Mouse (Mus musculus) ovary, postnatal 10 days (tissue): Measurements from ENCODE around the gene 4933428G20Rik.
A peak's percentile ranks its signal among the peaks of the same experiment; 100 is the strongest.

ENCODE experiments used
- DNase-seq: peaks from one replicate; pipeline ENCODE4 v3.0.0; 2022; ENCODE audit warnings: low spot score

The 4933428G20Rik gene

DNA sequence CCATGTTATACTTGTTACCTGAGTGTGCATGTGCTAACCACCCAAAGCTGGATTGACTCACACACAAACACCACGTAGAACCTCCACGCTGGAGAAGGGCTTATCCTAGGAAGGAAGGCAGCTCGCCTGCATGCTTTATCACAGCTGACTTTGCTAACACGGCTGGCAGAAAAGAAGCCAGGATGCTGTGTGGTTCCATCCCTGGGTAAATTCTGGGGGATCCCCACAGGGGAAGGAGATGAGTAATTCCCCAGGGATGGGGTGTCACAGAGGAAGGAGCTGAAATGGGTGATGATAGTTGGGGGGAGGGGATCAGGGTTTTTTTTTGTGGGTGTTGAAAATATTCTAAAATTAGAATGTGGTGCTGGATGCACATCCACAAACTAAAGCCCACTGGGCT is 5.6 kb upstream of the 4933428G20Rik start:
- no peak for DNase-seq

GRCm38 (mm10) chr11:97502846-97503245 is 2.7 kb upstream of the 4933428G20Rik start:
- no peak for DNase-seq

DNA sequence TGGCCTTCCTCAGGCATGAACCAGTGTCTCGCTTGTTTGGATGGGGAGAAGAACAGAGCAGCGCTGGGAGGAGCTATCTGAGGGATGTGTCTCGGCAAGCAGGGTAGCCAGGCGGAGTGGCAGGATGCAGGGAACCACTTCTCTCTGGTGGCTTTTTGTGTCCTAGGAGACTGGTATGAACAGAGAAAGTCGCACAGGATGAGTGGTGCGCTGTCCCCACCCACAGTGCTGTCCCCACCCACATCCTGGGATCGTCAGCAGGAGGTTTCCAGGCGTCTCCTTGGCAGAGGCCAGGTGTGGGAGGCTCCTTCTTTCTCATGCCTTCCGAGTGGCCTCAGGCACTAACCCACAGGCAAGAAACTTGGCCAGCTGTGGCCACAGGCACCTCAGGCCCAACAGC is 2.2 kb upstream of the 4933428G20Rik start:
- DNase-seq: no peak

- no peak for DNase-seq
Observed at GRCm38 (mm10) chr11:97500720-97501448, 744 bp upstream of the 4933428G20Rik start.

DNA sequence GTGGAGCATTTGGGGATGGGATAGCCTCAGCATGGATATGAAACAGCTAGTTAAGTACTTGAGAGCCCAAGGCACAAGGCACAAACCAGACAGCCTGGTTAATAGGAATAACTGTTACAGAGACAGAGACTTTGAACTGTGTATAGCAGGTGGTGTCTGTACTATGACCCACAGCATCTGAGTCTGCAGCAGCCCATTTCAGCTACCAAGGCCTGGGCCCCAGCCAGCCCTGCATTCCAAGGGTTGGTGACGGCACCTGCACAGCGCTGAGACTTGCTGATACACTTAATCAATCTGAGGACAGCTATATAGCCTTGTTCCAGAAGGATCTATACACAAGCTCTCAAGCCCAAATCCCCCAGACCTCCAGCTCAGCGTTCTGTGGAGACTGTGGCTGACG is 2.6 kb downstream of the 4933428G20Rik start:
- no peak for DNase-seq

DNA sequence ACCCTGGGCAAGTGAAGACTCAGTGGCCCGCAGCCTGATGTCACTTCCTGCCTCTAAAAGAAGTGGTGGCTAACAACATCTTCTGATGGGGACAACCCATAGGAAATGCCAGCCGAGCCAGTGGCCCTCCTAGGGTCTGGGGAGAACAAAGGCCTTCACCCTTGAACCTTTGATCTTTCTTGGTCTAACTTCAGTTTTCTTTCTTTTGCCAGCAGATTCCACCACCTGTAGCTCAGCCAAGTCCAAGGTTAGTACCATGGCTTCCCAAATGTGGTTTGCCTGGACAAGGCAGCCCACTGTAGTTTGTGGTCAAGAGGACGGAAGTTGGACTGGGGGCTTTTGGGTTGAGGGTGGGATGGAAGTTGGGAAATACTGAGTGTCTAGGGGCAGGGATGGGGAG is 7.3 kb downstream of the 4933428G20Rik start:
- DNase-seq: no peak

GRCm38 (mm10) chr11:97491640-97492039 is 8.5 kb downstream of the 4933428G20Rik start:
- no peak for DNase-seq

DNA sequence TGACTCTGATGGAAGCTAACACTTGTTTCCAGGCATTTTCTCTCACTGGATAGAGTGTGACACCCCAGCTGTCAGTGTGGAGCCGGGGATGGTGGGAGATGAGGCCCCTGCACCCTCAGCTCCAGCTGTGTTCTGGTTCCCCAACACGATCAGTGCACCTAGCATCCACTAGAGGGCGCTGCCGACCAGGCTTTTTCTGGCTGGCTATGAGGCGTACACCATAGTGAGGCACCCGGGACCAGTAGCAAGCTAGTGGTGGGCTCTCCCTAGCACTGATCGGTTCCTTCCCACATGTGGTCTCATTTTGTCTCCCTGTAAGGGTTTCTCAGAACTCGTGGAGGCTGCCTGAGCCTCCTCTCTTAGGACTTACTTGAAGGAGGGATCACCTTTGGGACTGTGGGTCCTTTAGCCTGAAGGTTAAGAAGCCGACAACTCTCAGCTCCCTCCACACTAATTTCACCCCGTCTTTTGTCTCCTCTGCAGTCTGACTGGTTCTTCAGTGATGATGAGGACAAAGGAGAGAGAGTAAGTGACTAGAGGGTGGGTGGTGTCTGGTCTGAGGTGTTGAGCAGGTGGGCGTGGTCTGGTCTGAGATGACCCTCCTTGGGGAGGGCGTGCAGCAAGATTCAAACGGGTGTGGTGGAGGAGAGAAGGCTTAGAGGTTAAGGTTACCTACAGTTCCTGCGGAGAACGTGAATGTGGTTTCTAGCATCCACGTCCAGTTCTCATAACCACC is 10.4 kb downstream of the 4933428G20Rik start:
- DNase-seq: peak; percentile 62

GRCm38 (mm10) chr11:97487656-97488055 is 12.5 kb downstream of the 4933428G20Rik start:
- DNase-seq: no peak

- DNase-seq: no peak
Observed at GRCm38 (mm10) chr11:97485661-97486060, 14.5 kb downstream of the 4933428G20Rik start.

GRCm38 (mm10) chr11:97479824-97480223 is 20.3 kb downstream of the 4933428G20Rik start:
- no peak for DNase-seq

GRCm38 (mm10) chr11:97479085-97479484 is 21.1 kb downstream of the 4933428G20Rik start:
- DNase-seq: no peak

DNA sequence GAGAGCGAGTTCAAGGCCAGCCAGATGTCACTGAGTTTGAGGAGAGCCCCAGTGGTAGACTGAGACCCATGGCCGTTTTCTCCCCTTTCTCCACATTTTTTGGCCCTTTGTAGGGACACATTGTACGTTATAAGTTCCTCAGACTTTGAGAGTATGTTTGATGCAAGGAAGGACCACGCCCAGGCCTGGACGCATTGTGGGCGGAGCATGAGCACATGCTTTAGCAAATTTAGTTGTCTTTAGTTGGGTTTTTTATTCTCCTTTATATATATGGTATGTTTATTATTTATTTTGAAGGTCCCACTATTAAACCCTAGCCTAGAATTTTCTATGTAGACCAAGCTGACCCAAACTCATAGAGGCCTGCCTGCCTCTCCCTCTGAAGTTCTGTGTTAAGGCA is 21.8 kb downstream of the 4933428G20Rik start:
- DNase-seq: no peak

DNA sequence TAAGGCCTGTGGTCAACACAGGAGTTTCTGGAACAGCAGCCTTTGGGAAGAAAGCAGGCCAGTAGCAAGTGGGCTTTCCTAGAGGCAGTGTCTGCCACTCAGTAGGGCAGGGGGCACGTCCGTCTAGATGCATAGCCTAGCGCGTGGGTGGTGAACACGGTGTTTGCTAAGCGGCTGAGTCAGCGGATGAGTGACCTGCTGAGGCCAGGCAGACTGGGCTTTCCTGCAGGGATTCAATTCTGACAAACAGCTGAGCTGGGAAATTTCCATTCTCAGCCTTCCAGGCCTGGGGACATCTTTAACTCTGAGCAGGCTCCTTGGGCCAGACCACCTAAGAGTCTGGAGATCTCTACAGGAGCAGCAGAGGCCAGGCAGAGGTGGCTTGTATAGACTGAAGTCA is 22.7 kb downstream of the 4933428G20Rik start:
- DNase-seq: no peak

- DNase-seq: peak; percentile 31
Observed at GRCm38 (mm10) chr11:97476334-97477095, 23.6 kb downstream of the 4933428G20Rik start.

- DNase-seq: no peak
Observed at GRCm38 (mm10) chr11:97471276-97471675, 28.9 kb downstream of the 4933428G20Rik start.

- no peak for DNase-seq
Observed at GRCm38 (mm10) chr11:97469828-97470227, 30.3 kb downstream of the 4933428G20Rik start.

GRCm38 (mm10) chr11:97468639-97469287 is 31.4 kb downstream of the 4933428G20Rik start:
- peak; percentile 55 for DNase-seq

- DNase-seq: no peak
Observed at GRCm38 (mm10) chr11:97466444-97467160, 33.5 kb downstream of the 4933428G20Rik start.

DNA sequence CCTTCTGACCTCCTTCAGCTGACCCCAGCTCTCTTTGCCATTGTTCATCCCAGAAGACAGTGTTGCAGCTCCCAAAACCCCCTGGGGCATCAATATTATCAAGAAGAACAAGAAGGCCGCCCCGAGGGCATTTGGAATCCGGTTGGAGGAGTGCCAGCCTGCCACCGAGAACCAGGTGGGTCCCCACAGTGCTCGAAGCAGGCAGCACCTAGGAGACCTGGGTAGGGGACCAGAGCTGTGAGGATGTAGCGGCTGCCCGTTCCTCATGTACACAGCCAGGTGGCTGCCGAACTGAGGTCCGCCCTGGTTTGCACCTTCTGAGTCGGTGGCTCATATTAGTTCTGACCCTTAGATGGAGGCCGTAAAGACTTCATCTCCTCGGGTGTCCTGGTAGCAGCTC is 34.2 kb downstream of the 4933428G20Rik start:
- DNase-seq: no peak

DNA sequence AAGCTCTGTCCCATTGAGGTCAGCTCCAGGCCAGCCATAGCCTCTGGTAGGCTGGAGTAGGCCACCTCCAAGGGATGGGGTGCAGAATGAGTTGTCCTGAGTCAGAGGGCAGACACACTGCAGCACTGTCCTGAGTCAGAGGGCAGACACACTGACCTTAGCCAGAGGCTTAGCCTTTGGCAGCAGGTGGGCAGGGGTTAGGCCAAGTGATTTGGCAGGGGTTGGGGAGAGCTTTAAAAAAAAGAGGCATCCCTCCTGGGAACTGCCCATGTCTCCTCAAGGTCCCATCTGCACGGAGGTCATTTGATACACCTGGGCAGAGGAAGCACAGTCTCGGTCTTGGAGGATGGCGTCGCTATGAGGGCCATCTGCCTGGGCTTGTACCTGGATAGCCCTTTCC is 36.1 kb downstream of the 4933428G20Rik start:
- no peak for DNase-seq

GRCm38 (mm10) chr11:97463166-97463565 is 37.0 kb downstream of the 4933428G20Rik start:
- DNase-seq: no peak
